Mouse (Mus musculus): ENCODE results near the gene Napb.

DNA sequence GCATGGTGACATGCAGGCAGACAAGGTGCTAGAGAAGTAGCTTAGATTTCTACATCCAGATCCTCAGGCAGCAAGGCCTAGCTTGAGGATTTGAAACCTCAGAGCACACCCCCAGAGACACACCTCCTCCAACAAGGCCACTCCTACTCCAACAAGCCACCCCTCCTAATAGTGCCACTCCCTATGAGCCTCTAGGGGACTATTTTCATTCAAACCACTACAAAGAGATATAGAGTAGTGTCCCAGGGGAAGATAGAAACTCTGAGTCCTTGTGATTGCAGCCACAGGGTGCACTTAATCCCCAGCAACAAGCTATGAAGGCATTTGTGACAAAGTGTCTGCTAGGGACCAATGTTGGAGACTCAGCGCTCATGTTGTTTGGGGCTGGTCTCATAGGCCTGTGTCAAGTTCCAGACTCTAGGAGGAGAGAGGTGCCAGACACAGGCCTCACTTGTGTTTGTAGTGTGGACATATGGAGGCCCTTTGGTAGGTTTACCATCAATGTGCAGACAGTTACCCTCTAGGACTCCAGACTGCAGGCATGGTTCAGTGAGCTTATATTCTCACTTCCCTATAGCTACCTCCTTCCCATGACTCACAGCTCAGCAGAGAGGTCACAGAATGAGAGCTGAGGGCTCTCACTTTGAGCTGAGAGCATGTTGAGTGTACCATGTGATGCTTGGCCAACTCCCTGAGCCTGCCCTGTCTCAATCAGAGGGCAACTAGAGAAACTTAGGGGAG is 31.6 kb upstream of the Napb start:
- no peak for TF ChIP-seq CTCF (IDR thresholded peaks at IDR 0.05; ENCODE audit: borderline replicate concordance, control insufficient read depth, extremely low read depth, insufficient read depth, low read length, poor library complexity)
- TF ChIP-seq POLR2A (IDR thresholded peaks at IDR 0.05; ENCODE audit: control insufficient read depth, extremely low read depth, insufficient read depth, low read length, poor library complexity), result no peak
